Mouse (Mus musculus) ovary, postnatal 14 days (tissue): ENCODE data around the gene Prelid1.

Experiments used
- DNase-seq: peaks from one replicate; pipeline ENCODE4 v3.0.0; 2022; ENCODE audit warnings: low spot score

The Prelid1 gene

DNA sequence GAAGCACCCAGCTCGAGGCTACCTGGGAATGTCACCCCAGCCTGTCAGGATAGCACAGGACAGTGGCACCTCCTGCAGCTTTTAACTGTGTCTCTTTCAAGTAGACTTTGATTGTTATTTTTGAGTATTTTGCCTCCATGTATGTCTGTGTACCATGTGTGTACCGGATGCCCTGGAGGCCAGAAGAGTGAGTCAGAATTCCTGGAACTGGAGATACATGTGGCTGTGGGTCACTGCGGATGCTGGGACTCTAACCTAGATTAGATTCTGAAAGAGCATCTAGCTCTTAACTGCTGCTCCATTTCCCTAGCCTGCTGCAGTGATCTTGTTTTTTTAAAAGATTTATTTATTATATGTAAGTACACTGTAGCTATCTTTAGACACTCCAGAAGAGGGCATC, 12.0 kb downstream of the Prelid1 start:
- DNase-seq = no peak

DNA sequence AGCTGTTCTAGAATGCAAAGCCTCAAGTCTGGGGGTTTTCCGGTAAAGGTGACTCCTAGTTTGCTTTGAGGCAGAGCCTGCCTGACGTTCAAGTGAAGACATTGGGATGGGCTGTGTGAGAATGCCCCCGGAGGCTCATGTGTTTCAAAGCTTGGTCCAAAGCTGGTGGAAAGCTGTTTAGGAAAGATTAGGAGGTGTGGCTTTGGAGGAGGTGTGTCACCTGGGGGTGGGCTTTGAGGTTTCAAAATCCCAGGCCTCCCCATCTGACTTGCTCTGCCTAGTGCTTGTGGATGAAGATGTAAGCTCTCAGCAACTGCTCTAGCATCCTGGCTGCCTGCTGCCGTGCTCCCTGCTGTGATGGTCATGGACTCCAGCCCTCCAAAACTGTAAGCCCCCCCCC, 15.4 kb downstream of the Prelid1 start:
- DNase-seq = no peak

DNA sequence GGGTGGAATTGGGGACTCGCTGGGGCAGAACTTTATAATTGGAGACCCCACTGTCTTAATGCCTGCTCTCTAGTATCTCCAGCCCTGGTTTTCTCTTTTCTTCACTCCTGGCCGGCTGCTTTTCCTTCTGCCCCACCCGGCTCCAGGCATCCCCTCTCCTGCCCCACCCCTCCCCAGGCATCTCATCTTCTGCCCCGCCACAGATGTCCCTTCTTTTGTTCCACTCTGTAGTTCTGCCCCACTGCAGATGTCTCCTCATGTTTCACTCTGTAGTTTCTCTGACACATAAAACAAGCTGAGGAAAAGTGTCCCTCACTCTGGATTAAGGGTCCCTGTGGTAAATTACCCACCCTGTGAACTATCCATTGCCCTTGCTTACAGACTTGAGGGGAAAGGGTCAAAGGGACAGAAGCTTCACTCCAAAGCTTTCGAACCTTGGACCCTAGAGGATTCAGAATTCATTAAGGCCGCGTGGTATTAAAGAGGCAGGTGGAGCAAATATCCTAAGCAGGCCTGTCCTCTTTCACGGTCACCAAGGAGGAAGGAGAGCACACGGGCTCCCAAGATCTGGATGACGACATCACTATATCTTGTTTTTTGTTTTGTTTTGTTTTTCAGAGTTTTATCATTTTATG, 17.2 kb downstream of the Prelid1 start:
- DNase-seq = no peak

DNA sequence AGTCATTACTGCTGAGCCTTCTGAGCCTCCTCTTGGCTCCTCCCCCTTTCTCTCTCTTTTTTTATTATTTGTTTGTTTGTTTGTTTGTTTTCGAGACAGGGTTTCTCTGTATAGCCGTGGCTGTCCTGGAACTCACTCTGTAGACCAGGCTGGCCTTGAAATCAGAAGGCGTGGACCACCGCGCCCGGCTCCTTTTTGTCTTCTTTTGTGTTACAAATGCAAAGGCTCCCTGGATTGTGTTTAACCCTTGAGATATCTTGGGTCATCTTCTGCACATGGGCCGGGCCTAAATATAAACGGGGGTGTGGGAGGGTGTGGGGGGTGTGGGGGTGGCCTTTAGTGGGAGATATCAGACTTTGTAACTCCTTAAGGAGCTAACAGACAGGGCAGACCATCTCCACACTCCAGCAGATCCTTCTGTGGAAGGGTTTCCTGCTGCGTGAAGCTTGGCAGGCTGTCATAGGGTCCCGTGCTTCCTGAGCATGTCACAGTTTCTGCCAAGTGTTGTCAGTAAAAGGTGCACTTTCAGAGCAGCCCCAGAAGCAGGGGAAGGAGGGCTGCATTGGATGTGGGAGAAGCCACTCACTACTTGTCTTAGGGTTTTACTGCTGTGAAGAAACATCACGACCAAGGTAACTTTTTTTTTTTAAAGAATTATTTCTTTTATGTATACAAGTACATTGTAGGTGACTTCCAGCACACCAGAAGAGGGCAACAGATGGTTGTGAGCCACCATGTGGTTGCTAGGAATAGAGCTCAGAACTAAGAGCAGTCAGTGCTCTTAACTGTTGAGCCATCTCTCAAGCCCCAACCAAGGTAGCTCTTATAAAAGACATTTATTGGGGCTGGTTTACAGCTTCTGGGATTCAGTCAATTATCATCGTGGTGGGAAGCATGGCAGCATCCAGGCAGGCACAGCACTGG, 18.1 kb downstream of the Prelid1 start:
- no peak for DNase-seq

DNA sequence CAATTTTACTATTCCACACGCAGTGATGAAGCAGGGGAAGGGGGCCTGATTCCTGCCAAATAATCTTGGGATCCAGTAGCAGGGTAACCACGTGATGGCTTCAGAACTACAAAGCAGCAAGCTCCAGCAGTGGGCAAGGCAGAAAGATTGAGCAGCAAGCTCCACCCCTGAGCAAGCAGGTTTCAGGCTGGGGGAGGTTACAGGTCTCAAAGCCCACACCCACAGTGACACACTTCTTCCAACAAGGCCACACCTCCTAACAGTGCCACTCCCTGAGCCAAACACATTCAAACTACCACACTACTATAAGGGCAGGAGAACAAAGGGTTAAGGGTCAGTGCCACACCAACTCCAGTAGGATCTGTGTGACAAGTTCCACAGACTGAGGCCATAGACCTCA, 19.0 kb downstream of the Prelid1 start:
- no peak for DNase-seq

DNA sequence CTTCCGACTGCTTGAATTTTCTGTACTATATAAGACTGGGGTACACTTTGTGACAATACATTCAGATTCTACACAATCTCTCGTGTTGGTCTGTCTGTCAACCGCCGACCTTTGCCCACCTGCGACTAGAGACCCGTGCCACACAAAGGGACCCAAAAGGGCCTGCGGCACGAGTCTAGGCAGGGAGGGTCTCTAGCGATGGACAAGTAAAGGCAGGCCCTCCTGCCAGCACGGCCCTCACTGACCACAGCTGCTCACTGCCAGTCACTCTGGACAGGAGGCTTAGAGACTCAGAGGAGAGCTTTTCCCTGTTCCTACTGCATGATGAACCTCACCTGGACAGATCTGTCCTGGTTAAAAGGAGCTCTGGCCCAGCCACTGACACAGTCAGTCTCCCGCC, 22.2 kb downstream of the Prelid1 start:
- no peak for DNase-seq

DNA sequence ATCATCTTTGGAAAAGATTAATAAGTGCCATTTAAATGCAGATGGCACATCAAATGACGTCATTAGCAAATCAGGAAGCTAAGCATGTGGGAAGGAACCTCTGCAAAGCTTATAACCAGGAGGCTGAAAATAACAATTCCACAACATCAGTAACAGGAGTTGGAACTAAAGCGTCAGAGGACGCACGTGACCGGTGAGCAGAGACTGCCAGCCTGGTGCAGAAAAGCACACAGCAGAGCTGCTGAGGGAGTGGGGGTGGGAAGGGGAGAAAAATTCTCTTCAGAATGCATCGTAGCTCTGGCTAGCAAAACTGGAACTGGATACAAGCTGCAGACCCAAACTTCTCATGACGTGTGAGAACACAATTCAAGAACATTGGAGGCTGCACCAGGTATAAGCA, 24.0 kb downstream of the Prelid1 start:
- DNase-seq = no peak

DNA sequence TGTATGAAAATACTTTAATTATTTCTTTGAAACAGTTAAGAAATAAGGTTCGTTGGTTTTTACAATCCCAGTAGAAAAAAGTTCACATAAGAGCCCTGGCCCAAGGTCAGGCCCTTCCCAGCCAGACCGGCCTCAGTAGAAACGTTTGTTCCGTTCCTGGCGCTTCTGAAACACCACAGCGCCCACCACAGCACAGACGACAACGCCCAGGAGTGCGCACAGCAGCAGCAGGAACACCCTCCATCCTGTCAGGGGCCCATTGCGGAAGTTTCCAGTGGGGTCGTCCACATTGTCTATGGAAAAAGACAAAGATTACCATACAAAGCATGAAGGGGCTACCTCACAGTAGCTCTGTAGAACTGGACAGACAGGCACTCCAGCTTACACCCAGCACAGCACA, 26.4 kb downstream of the Prelid1 start:
- DNase-seq = no peak

DNA sequence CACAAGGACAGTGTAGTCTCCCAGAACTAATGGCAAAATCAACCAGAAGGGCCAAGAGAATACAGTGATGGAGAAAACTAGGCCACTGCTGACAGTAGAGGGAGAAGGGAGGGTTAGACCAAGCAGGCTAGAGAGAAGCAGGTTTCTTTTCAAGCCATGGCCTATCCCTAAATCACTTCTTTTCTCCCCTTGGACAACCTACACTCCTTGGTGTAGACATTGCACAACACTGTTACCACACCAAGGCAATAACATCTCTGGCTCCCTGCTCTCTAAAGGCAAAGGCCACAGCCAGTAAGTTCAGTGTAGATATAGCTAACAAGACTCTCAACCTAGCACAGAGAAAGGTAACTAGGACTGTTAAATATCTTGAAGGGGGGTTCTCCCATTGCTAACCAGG, 40.8 kb downstream of the Prelid1 start:
- no peak for DNase-seq

DNA sequence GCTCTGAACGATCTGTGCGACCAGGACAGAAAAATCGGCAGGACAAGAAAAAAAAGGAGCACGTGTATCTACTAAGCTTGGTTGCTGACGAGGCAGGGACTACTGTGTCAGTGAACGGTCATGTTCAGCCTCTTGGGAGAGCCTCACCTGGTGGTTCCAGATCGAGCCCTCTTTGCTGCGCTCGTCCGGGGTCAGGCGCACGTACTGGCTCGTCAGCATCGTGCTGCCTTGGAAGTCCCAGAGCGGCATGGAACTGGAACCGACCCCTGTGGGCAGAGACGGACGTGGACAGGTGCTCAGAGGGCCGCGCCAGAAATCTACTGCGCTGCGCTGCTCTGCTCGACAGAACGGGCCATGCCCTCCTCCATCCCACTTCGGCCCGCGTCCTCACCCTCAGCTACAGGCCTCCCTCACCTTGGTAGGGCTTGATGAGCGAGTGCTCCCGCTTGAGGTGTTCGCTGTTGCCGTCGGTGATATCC, 41.7 kb downstream of the Prelid1 start:
- no peak for DNase-seq

DNA sequence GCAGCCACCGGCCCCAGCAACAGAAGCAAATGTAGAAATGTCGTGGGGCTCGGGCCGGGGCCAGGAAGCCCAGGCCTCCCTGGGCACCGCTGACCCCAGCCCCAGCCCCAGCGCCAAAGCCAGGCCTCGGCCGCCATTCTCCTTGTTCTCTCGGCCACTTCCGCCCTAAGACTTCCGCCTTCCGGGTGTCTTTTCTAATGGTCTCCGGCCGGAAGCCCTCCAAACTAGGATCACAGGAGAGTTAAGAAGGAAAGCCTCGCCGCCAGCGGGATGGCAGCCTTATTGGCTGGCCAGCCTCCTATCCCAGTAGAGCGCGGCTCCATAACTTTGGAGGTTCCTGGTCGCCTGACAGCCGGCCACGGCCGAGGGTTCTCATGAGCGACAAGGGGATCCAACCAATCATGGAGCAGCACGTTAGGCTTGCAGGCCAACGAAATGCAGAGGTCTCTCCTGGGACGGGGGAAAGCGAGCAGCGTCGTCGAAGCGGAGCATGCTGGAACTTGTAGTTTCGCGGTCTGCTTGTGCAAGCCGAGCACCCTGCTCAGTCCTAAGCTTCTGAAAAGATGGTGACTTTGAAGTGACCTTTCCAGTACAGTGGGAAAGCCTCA, 42.3 kb downstream of the Prelid1 start, which contains the start of gene Lman2:
Lman2 (minus strand) TSS at position 331 of the 608 bp plus-strand sequence.
- peak; percentile 88 for DNase-seq

DNA sequence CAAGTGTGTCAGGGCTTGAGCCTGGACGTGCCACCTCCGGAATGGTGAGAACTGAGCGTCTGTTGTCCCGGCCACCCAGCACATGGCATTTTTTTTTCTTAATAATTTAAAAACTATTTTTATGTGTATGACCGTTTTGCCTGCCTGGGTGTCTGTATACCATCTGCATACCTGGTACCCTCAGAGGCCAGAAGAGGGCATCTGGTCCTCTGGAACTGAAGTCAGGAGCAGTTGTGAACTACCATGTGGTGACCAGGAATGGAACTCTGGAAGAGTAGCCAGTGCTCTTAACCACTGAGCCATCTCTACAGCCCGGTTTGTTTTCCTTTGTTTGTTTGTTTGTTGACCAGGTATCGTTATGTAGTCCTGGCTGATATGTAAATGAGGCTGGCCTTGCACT, 48.1 kb downstream of the Prelid1 start:
- DNase-seq = no peak

DNA sequence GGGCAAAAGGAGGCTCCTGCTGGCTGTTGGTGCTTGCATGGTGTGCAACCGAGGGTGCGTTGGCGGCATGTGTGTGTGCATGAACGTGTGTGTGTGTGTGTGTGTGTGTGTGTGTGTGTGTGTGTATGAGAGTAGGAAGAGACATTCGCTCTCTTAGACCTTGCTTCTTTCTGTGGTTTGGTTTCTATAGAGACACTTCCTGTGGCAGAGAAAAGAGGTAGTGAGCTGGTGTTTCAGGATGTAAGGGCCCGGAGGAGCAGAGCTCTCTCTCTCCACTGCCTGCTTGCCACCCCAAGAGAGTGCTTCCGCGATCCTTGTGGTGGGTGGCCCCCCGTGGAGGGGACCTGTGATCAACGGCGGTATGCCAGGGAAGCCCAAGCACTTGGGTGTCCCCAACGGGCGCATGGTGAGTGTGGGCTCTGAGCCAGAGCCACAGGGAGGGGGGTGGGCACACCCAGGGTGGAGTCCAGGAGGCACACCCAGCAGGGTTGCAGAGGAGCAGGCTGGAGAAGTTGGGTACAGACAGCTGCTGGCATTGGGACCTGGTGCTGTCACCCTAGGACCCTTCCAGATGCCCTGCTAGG, 49.3 kb downstream of the Prelid1 start, which contains the start of gene Rgs14:
Rgs14 (plus strand) TSS at position 202 of the 584 bp plus-strand sequence.
- no peak for DNase-seq

DNA sequence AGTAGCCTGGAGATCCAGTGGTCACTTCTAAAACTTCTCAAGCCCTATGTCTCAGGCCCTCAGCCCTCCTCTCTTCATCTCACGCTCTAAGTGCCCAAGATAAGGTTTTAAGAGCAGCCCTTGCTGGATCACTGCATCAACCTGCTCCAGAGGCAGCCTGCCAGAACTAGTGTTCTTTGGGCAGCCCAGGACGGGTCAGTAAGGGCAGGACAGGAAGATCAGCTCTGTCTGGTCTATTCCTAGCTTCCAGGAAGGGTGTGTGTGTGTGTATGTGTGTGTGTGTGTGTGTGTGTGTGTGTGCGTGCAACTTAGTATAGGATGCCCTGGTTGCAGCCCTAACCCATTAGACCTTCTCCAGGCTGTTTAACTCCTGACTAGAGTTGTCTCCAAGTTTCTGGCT, 49.9 kb downstream of the Prelid1 start:
- no peak for DNase-seq

DNA sequence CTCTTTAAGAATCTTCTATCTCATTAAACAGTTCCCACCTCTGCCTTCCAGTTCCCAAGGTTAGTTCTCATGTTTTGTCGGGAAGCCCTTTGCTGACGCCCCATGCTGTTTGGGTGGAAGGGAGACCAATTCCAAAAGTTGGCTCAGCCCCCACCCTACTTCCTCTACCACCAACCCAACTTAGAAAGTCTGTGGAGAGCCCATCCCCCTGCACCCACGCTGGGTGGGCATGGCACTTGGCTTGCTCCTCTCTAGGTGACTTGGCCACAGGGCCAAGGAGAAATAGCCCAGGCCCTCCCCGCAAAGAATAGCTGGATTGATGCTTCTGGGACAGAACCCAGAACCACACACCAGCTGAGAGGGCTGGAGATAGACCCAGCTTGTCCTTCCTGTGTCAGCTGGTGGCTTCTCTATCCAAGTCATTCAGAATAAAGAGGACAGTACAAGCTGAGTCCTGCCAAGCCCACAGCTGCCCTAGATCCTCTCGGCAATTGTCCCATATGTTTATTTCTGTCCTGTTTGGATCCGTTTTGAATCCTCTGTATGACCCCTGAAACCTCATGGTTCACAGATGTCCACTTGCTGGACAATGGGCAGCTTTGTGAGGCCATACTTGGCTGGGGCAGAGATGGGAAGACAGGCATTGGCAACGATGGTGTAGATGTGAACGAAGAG, 50.8 kb downstream of the Prelid1 start:
- DNase-seq = no peak

DNA sequence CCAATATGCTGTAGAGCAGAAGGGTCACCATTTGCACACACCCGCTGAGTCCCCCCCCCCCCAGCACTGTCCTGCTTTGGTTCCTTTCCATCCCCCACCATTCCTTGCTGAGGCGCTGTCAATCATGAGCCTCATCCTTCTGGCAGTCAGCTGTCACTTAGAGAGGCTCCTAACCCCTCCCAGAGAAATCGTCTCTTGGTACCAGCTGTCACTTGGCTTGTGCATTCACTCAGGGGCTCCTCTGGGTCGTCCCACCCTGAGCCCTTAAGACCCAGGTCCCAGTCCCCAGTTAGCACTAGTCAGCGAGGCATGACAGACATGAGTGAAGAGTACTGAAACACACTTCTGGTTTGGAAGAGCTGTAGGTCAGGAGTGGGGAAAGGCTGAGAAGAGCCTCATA, 51.4 kb downstream of the Prelid1 start:
- no peak for DNase-seq

DNA sequence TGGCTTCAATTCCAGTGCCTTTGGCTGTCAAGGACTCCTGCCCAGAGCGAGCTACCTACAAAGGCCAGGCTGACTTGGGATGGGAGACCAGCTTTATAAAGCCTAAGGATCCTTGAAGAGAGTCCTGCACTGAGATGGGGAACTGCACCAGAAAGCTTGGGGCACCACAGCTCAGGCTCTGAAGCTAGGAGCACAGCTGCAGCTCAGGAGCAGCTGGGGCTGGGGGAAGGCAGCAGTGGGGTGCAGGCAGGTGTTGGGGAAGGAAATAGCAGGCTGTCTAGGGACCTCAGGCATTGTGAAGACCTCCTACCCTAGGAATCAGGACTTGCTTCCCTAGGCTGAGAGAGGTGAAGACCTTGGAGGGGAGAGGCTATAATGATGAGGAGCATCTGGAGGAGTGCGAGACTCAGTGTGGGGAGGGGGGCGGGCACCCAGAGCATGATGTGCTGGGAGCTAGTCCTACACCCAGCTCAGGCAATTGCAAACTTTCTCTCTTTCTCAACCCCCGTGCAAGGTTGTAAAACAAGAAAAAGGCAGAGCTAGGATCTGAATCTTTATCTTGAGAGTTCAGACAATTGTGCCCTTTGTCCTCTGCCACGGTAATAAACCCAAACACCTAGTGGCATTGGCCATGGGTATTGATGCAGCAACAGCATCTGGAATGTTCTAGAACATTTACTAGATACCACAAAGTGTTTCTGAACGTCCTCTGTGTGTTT, 54.1 kb downstream of the Prelid1 start:
- no peak for DNase-seq
